Mouse (Mus musculus) layer of hippocampus, adult 18-20 months (tissue): ENCODE measurements at regions not wholly inside any gene's neighbourhood (a gene's known extent, or its start where the extent isn't known, plus 50 kb on each side); places are given as distances from the start of the nearest gene placed in this dataset.
"Not testable (repeated sequence)": the region's sequence is repeated elsewhere in the genome, so short reads cannot be mapped to it uniquely, and the experiment has no call there.

Source experiments
- DNase-seq, 2 experiments: peaks; one replicate each; pipeline ENCODE4 v3.0.0; 2022; ENCODE audit warnings: low spot score in 2 of 2

DNA sequence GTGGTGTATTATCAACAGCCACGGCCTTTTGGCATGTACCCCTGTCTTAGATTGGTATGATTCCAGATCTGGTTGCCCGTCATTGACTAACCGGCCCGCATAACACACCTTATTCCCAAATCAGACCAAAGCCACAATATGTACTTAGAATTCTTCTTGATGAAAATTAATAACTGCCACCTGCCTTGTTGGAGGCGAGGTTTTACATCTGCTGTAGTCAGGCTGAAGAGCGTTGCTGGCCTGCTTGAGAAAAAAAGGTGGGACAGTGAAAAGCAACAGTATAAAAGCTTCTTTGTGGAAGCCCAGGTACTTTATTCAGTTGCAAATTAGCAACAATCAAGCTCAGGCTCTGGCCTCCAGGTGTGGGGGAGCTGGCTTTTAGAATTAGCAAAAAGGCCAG is 223.6 kb upstream of the Car8 start:
- not testable (repeated sequence) for DNase-seq

- no peak for DNase-seq
Observed at GRCm38 (mm10) chr4:8454346-8454745, 215.5 kb upstream of the Car8 start.

DNA sequence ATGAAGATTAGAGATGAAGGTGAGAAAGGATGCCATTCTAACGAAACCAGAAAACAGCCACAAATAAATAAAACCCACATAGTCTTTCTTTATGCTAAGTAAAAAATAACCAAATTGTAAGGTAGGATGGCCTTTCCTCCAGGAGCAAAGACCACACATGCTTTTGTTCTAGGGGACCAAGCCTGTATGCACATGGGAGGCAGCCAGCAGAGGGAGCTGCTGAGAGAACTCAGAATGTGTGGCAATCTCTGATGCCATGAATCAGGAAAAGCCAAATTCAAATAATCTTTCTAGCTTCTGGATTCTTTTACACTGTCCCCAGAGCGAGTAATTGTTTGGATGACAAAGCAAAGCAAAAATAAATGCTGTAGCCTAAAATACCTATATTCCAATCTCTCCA is 193.6 kb upstream of the Car8 start:
- peak in 1 of 2 experiments; percentile 66 for DNase-seq

- DNase-seq: no peak
Observed at GRCm38 (mm10) chr4:8431032-8431332, 192.1 kb upstream of the Car8 start.

GRCm38 (mm10) chr4:8430269-8431031 is 191.6 kb upstream of the Car8 start:
- peak in 1 of 2 experiments; percentile 27 for DNase-seq

GRCm38 (mm10) chr4:8429771-8430170 is 190.9 kb upstream of the Car8 start:
- no peak for DNase-seq

DNA sequence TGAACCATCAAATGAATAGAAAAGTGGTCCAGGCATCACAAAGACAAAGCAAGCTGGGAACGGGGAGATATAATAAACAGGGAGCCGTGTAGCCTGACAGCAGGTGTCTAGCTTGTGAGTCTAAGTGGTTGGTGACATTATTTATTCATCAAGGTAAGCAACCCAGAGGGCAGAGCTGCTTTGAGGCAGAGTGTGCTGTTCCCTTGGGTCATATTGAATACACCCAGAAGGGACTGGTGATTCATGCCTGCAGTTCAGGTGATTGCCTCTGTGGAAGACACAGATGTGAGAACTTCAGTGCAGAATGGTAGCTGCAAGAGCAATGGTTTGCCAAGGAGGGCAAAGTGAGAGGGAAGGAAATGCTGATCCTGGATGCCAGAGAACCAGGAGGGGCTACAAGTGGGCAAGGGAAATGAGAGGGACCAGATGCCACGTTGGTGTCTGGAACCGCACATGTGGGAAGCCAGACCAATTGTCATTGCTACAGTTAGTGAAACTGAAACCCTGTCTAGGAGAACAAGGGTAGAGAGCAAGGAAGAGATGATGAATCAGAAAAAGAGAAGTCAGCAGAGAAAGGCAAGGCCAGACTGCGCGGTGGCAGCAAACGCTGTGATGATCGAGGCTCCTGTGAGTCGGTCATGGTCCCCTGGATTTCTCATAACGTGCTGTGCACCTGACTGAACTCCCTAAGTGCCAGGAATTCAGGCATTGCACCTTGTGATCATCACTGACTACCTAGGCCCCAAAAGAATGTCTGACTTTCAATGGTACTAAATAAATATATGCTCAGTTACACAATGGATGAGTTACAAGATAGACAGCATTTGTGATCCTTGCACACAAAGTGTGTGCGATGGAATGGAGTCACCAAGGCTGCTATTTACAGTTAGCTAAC is 190.0 kb upstream of the Car8 start:
- no peak for DNase-seq

DNA sequence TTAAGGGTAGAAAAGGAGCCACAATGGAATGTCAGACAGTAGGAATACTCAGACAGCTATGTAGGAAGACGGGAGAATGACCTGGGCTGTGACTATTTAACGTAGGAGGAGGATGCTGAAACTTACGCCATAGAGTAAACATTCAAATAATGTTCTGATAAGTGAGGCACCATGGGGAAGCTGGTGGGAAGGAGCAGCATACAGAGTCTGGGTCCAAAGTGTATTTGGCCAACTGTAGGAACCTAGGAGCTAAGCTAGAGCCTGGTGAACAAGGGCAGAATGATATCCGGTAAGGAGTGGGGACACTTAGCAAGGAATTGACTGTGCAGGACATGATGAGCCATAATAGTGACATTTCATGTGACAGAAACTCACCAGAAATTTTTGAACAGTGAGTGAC is 189.0 kb upstream of the Car8 start:
- no peak for DNase-seq

DNA sequence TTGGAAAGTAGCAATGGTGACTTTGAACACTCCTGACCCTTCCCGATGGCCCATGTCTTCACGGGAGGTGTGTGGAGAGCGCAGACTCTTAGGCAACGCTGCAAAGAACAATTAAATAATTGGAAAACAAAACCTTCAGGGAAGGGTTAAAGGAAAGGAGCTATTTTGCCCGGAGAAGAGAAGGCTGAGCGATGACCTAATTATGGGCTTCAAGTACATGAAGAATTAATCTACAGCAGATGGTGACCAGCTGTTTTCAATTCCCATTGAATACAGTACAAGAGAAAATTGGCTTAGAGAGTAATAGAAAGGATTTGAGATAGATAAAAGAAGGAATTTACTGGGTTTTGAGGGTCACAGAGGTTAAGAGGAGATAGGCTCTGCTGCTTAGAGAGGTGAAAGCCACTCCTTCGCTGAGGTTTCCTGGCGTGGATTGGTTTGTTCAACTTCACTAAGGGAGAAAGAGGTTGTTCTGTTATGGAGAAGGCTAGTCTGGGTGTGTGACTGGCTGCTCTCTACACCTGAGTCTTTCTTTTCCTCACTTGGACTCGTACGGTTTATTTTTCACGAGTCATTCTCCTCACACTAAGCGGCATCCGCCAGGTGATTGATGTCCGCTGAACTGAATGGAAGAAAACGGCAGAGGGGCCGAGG is 184.7 kb upstream of the Car8 start:
- no peak for DNase-seq

- peak in 1 of 2 experiments; percentile 6 for DNase-seq
Observed at GRCm38 (mm10) chr4:8421285-8421684, 182.4 kb upstream of the Car8 start.

- no peak for DNase-seq
Observed at GRCm38 (mm10) chr4:8418374-8419031, 179.7 kb upstream of the Car8 start.

- no peak for DNase-seq
Observed at GRCm38 (mm10) chr4:8417821-8418220, 179.0 kb upstream of the Car8 start.

GRCm38 (mm10) chr4:8413307-8413706 is 174.5 kb upstream of the Car8 start:
- no peak for DNase-seq

- no peak for DNase-seq
Observed at GRCm38 (mm10) chr4:8400069-8400468, 161.2 kb upstream of the Car8 start.

DNA sequence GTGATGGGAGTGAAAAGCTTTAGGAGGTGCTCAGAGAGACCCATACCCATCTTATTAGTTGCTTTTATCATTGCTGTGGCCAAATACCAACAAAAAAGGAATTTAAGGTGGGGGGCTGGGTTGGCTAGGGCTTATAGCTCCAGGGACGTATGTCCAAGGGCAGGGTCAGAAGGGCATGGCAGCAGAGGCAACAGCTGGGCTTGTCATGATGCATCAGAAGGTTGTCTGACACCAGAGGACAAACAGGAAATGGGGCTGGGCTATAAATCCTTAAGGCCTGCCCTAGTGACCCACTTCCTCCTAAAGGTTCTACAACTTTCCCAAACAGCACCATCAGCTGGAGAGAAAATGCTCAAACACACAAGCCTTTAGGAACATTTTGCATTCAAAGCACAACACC is 160.6 kb upstream of the Car8 start:
- DNase-seq: no peak

DNA sequence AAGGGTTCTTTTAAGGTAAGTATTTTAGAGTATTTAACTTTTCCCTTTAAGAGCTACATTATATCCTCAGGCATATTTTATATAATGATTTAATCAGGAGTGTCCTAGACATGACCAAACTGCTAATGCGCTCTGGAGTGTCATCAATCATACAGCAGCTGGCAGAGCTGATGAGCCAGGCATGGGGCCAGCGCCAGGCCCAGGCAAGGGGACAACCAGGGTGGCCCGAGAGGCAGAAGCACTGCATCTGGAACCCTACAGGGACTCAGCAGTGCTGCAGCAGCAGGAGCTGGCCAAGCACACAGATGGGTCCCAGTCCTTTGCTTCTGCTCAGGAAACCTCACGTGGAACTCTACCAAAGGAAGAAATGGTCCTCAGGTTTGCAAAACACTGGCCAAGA is 160.1 kb upstream of the Car8 start:
- no peak for DNase-seq

DNA sequence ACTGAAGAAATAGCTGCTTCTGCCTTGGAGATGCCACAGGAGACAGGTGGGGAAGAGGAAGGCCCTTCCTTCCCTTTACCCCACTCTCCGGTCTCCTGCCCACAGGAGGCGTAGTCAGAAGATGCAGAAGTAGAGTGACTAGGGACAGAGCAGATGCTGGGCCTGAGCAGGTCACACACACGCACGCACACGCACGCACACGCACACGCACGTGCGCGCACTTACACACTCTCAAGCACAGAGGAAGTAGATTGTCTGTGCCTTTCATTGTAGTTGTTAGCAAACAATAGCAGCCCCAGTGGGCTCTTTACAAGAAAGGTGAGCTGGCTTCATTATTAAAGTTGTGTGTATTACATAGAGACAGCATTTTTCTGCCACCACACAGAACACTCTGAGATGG is 144.3 kb upstream of the Car8 start:
- DNase-seq: no peak

DNA sequence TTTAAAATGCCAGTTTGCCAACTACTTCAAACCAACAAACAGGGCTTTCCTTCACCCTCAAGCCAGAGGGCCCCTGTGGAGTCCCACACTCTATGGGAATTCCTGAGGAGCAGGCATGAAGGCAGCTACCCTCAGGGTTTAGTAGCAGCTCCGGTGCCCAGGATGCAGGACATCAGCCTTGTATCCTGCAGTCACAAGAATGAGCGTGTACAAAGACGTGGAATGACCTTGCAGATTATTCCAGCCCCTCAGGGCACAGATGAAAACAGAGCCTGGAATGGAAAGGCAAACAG is 143.2 kb upstream of the Car8 start:
- DNase-seq: peak in 1 of 2 experiments; percentile 0

- DNase-seq: no peak
Observed at GRCm38 (mm10) chr4:8381408-8382124, 142.7 kb upstream of the Car8 start.

GRCm38 (mm10) chr4:8380711-8381338 is 142.0 kb upstream of the Car8 start:
- DNase-seq: peak; percentile 40 to 87
